Comparison of ENCODE assay signal across 23 mouse cellular contexts in genomic region chr12:86157166-86157565, GRCm38 (mm10).
DNase-seq lines count a peak whose midpoint lies in the region; ATAC-seq and TF ChIP-seq lines count a peak whose summit lies in the region.
"Had no signal": no experiment of that assay in that cellular context is flagged by ENCODE, and none has a peak within 500 bp of the region (broad histone marks: within the 10 kb centered on the region; RNA-seq: fewer than 3 reads in every experiment).

No protein-coding gene starts in this region.

- no peak overlapping the region for H3K4me2 ChIP-seq in forebrain, embryonic 13.5 days
- H3K4me2 ChIP-seq in forebrain, embryonic 12.5 days = no peak overlapping the region
- H3K4me2 ChIP-seq: embryonic facial prominence, embryonic 12.5 days; heart, embryonic 15.5 days; limb, embryonic 15.5 days; liver, embryonic 13.5 days; midbrain, embryonic 13.5 days; neural tube, embryonic 13.5 days had no signal

- ATAC-seq in forebrain, embryonic 13.5 days = 0 out of 2 replicates have a peak, but pooled peaks have one; percentile 36
- no peak for ATAC-seq in forebrain, embryonic 12.5 days (ENCODE audit: low FRiP score)
- ATAC-seq: hindbrain, embryonic 16.5 days; midbrain, embryonic 13.5 days had no signal

- 76% methylated on average over 8 of the region's 8 CpGs for WGBS in forebrain, embryonic 13.5 days
- 77% methylated on average over 8 of the region's 8 CpGs for WGBS in forebrain, embryonic 12.5 days
- WGBS in limb, embryonic 10.5 days = 92% methylated on average over 8 of the region's 8 CpGs

- no peak for TF ChIP-seq POLR2A in brain, embryonic 14.5 days (IDR thresholded peaks at IDR 0.05; ENCODE audit: borderline replicate concordance, extremely low read depth, insufficient read depth, insufficient read length, poor library complexity, severe bottlenecking)

- no peak overlapping the region for H3K27ac ChIP-seq in forebrain, embryonic 13.5 days
- H3K27ac ChIP-seq in forebrain, embryonic 12.5 days = no peak overlapping the region
- peak overlapping the region; percentile 76 for H3K27ac ChIP-seq in limb, embryonic 10.5 days
- H3K27ac ChIP-seq: kidney, postnatal 0 days; left cerebral cortex, adult 2 months; liver, embryonic 13.5 days; midbrain, embryonic 13.5 days; neural tube, embryonic 13.5 days had no signal

- peaks cover 7% of the 10 kb centered on the region; the same call in 1 of the 2 replicates for H3K9me3 ChIP-seq in forebrain, embryonic 13.5 days (replicated peaks)
- peaks cover 5% of the 10 kb centered on the region for H3K9me3 ChIP-seq in forebrain, embryonic 12.5 days
- no peaks in the 10 kb centered on the region for H3K9me3 ChIP-seq in limb, embryonic 10.5 days (replicated peaks)
- H3K9me3 ChIP-seq: embryonic facial prominence, embryonic 12.5 days; heart, embryonic 15.5 days; liver, embryonic 13.5 days; neural tube, embryonic 13.5 days had no signal

- peaks cover 9% of the 10 kb centered on the region; the same call in 1 of the 2 replicates for H3K27me3 ChIP-seq in forebrain, embryonic 13.5 days
- peaks cover 17% of the 10 kb centered on the region for H3K27me3 ChIP-seq in forebrain, embryonic 12.5 days
- H3K27me3 ChIP-seq in limb, embryonic 10.5 days (ENCODE audit: low read depth, poor library complexity, severe bottlenecking) = no peaks in the 10 kb centered on the region
- H3K27me3 ChIP-seq: embryonic facial prominence, embryonic 12.5 days; heart, embryonic 15.5 days; limb, embryonic 15.5 days; liver, embryonic 13.5 days; neural tube, embryonic 13.5 days had no signal

- no peak overlapping the region for H3K9ac ChIP-seq in forebrain, embryonic 13.5 days
- H3K9ac ChIP-seq in forebrain, embryonic 12.5 days = no peak overlapping the region
- H3K9ac ChIP-seq: embryonic facial prominence, embryonic 12.5 days; heart, embryonic 15.5 days; limb, embryonic 15.5 days; liver, embryonic 13.5 days; midbrain, embryonic 13.5 days; neural tube, embryonic 13.5 days had no signal

- H3K36me3 ChIP-seq in forebrain, embryonic 13.5 days (ENCODE audit: poor library complexity, severe bottlenecking) = peaks cover 18% of the 10 kb centered on the region
- H3K36me3 ChIP-seq in forebrain, embryonic 12.5 days (replicated peaks) = no peaks in the 10 kb centered on the region; the same call in 1 of the 2 replicates
- H3K36me3 ChIP-seq in limb, embryonic 10.5 days = peaks cover 13% of the 10 kb centered on the region
- H3K36me3 ChIP-seq: embryonic facial prominence, embryonic 12.5 days; G1E; limb, embryonic 15.5 days; liver, embryonic 13.5 days had no signal

- TF ChIP-seq CTCF in brain, embryonic 14.5 days (IDR thresholded peaks at IDR 0.05; ENCODE audit: borderline replicate concordance, extremely low read depth, insufficient read depth, insufficient read length) = no peak

- peak; percentile 36 to 42 for DNase-seq in cerebellum, adult 18-20 months
- DNase-seq in cerebellum, adult 8-10 months = no peak
- peak; percentile 70 for DNase-seq in brain, embryonic 14.5 days (ENCODE audit: low read depth)
- no peak for DNase-seq in limb, embryonic 10.5 days (ENCODE audit: low spot score)
- no peak for DNase-seq in right cerebral cortex, postnatal 10 days (ENCODE audit: low spot score in 2 of 2)
- DNase-seq: adrenal gland, adult 8-10 months; gastrocnemius, postnatal 10 days; kidney, adult 8-10 months; liver, embryonic 13.5 days; lung, postnatal 4 days; thymus, adult 2 months; thymus, postnatal 4 days had no signal

- H3K4me3 ChIP-seq in forebrain, embryonic 13.5 days = no peak overlapping the region
- H3K4me3 ChIP-seq in forebrain, embryonic 12.5 days (replicated peaks) = no peak overlapping the region
- H3K4me3 ChIP-seq in limb, embryonic 10.5 days = no peak overlapping the region
- H3K4me3 ChIP-seq: embryonic facial prominence, embryonic 12.5 days; heart, embryonic 15.5 days; left cerebral cortex, adult 2 months; limb, embryonic 15.5 days; liver, embryonic 13.5 days; midbrain, embryonic 13.5 days; neural tube, embryonic 13.5 days had no signal

- H3K4me1 ChIP-seq in forebrain, embryonic 13.5 days = peaks cover 52% of the 10 kb centered on the region
- H3K4me1 ChIP-seq in forebrain, embryonic 12.5 days = peaks cover 46% of the 10 kb centered on the region
- H3K4me1 ChIP-seq in limb, embryonic 10.5 days = peaks cover 43% of the 10 kb centered on the region

Comparison
In these comparisons a context has a peak if more than half of its experiments do, and no peak if none do; other contexts are left out.
1. DNase-seq: peak in cerebellum, adult 18-20 months (2 of 2) and brain, embryonic 14.5 days (single experiment); none in cerebellum, adult 8-10 months (single experiment), limb, embryonic 10.5 days (single experiment) and right cerebral cortex, postnatal 10 days (0 of 2).